Mouse (Mus musculus): ENCODE results near the gene Ddx19a. TPM values are rescaled to one million over a fixed set of nuclear protein-coding genes. Genes with fewer than 3 reads are reported as not detected.
"Not testable (repeated sequence)": the region's sequence is repeated elsewhere in the genome, so short reads cannot be mapped to it uniquely, and the experiment has no call there.

The Ddx19a gene
- polyA plus RNA-seq, 1 experiment from 2014 or later: 62.6 TPM

- CTCF ChIA-PET: no interaction called here
- POLR2A ChIA-PET: interaction anchor here (1.5 kb wide), 1 partner anchor 11 kb away, joined by 3 read pairs; no protein-coding TSS in a partner anchor
- no peaks in the 10 kb centered on the region for H3K27me3 ChIP-seq
- TF ChIP-seq CTCF (IDR thresholded peaks at IDR 0.05): no peak
- ATAC-seq (no peak), DNase-seq (ENCODE audit: low read depth, low spot score) (no peak)
- in situ Hi-C loops (cut with MboI; ENCODE audit: low pct_unique_long_range_greater_than_20kb): no loop called here
Measured at GRCm38 (mm10) chr8:110932444-110932843, 65.2 kb downstream of the Ddx19a start.

- in situ Hi-C loops (cut with MboI; ENCODE audit: low pct_unique_long_range_greater_than_20kb): no loop called here
- DNase-seq (ENCODE audit: low read depth, low spot score) (no peak), ATAC-seq (no peak)
- H3K27me3 ChIP-seq: no peaks in the 10 kb centered on the region
- TF ChIP-seq CTCF (IDR thresholded peaks at IDR 0.05): no peak
- CTCF ChIA-PET: no interaction called here
- POLR2A ChIA-PET: interaction anchor here (1.5 kb wide), 1 partner anchor 12 kb away, joined by 3 read pairs; no protein-coding TSS in a partner anchor
Measured at GRCm38 (mm10) chr8:110931176-110931939, 66.2 kb downstream of the Ddx19a start.

GRCm38 (mm10) chr8:110929672-110930071 is 67.9 kb downstream of the Ddx19a start:
- POLR2A ChIA-PET: interaction anchor here (0.7 kb wide), 1 partner anchor 17 kb away, joined by 9 read pairs; no protein-coding TSS in a partner anchor
- H3K27me3 ChIP-seq; DNase-seq (ENCODE audit: low read depth, low spot score); ATAC-seq; in situ Hi-C loops (cut with MboI; ENCODE audit: low pct_unique_long_range_greater_than_20kb); CTCF ChIA-PET: not testable (repeated sequence)

GRCm38 (mm10) chr8:110929066-110929465 is 68.5 kb downstream of the Ddx19a start:
- TF ChIP-seq CTCF (IDR thresholded peaks at IDR 0.05): no peak

GRCm38 (mm10) chr8:110928435-110928834 is 69.2 kb downstream of the Ddx19a start:
- DNase-seq (ENCODE audit: low read depth, low spot score) (no peak), ATAC-seq (no peak)
- no peaks in the 10 kb centered on the region for H3K27me3 ChIP-seq
- ChIA-PET POLR2A (interaction anchor here (0.7 to 1.2 kb wide), 2 partner anchors 13 to 72 kb away, joined by 3 to 4 read pairs; no protein-coding TSS in a partner anchor), CTCF (no interaction called here)
- TF ChIP-seq CTCF (IDR thresholded peaks at IDR 0.05): no peak
- in situ Hi-C loops (cut with MboI; ENCODE audit: low pct_unique_long_range_greater_than_20kb): no loop called here

More at GRCm38 (mm10) chr8:110929066-110929465, 68.5 kb downstream of the Ddx19a start:
- POLR2A ChIA-PET: interaction anchor here (0.7 kb wide), 1 partner anchor 18 kb away, joined by 9 read pairs; no protein-coding TSS in a partner anchor
- H3K27me3 ChIP-seq: no peaks in the 10 kb centered on the region
- in situ Hi-C loops (cut with MboI; ENCODE audit: low pct_unique_long_range_greater_than_20kb): no loop called here
- CTCF ChIA-PET: no interaction called here
- ATAC-seq: no peak
- DNase-seq (ENCODE audit: low read depth, low spot score): no peak

- DNase-seq (ENCODE audit: low read depth, low spot score) (no peak), ATAC-seq (no peak)
- POLR2A ChIA-PET: no interaction called here
- CTCF ChIA-PET: no interaction called here
- no peak for TF ChIP-seq CTCF (IDR thresholded peaks at IDR 0.05)
- no peaks in the 10 kb centered on the region for H3K27me3 ChIP-seq
- in situ Hi-C loops (cut with MboI; ENCODE audit: low pct_unique_long_range_greater_than_20kb): no loop called here
Measured at GRCm38 (mm10) chr8:110926690-110927089, 70.9 kb downstream of the Ddx19a start.

- H3K27me3 ChIP-seq: no peaks in the 10 kb centered on the region
- CTCF ChIA-PET: no interaction called here
- ATAC-seq (no peak), DNase-seq (ENCODE audit: low read depth, low spot score) (no peak)
- POLR2A ChIA-PET: no interaction called here
- no peak for TF ChIP-seq CTCF (IDR thresholded peaks at IDR 0.05)
- in situ Hi-C loops (cut with MboI; ENCODE audit: low pct_unique_long_range_greater_than_20kb): no loop called here
Measured at GRCm38 (mm10) chr8:110925691-110926140, 71.9 kb downstream of the Ddx19a start.

Other genes with a start within 250 kb of the Ddx19a start
- 35.6 TPM for gene Il34, start 191.9 kb downstream of the Ddx19a start, polyA plus RNA-seq (2021)
- gene Cog4, start 151.2 kb downstream of the Ddx19a start, polyA plus RNA-seq (2021): 95.9 TPM
- gene Sf3b3, start 151.0 kb downstream of the Ddx19a start, polyA plus RNA-seq (2021): 129 TPM
- 25.6 TPM for gene Fuk, start 95.3 kb downstream of the Ddx19a start, polyA plus RNA-seq (2021)
- gene St3gal2, start 77.9 kb downstream of the Ddx19a start, polyA plus RNA-seq (2021): 88.1 TPM
- gene Ddx19b, start 34.0 kb upstream of the Ddx19a start, polyA plus RNA-seq (2021): 8.3 TPM
- gene Aars, start 35.3 kb upstream of the Ddx19a start, polyA plus RNA-seq (2021): 170 TPM
- not detected for gene Exosc6, start 58.5 kb upstream of the Ddx19a start, polyA plus RNA-seq (2021)
- gene Clec18a, start 94.6 kb upstream of the Ddx19a start, polyA plus RNA-seq (2021): 8.3 TPM
- gene Pdpr, start 96.8 kb upstream of the Ddx19a start, polyA plus RNA-seq (2021): 26.1 TPM